Mouse (Mus musculus) layer of hippocampus, adult 11-12 months (tissue): ENCODE data around the gene Olfr669.
"Not testable (repeated sequence)": the region's sequence is repeated elsewhere in the genome, so short reads cannot be mapped to it uniquely, and the experiment has no call there.

Experiments
- DNase-seq: peaks from one replicate; pipeline ENCODE4 v3.0.0; 2022; ENCODE audit warnings: low spot score

The Olfr669 gene

DNA sequence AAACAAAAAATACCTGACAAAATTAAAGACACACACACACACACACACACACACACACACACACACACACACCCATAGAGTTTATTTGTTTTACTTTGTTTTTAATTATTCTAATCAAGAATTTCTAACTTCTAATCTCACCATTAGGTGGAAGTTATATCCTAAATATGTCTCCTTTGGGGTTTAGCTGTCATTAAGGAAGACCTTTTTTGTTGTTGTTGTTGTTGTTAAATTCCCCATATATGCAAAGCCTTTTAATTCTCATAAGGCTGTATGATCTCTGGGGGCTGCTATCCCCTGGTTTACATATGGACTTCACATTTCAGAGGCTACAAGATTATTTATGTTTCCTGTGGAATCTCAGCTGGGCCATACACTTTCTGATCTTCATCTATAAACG is at the start of gene Olfr669:
Gene Olfr669, plus strand, starts transcription at position 301 of the 400 bp plus-strand sequence.
- DNase-seq, result no peak

DNA sequence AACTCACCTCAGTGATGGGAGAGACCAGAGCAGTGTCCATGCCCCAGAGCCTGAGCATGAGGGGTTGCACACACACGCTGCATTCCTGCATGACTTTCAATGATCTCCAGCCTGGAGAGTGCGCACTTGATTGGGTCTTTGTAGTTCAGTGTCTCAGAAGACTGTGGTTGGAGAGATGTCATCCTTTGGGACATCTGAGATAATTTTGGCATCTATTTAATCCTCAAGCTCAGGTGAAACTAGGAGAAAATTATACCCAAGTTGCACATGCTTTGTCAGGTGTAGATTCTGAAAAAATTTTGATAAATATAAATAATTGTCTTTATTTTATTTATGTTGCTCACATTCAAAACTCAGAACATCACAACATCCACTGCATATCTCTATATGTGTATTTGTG is 38.2 kb upstream of the Olfr669 start, which contains the start of gene Olfr666:
Gene Olfr666, minus strand, starts transcription at position 101 of the 400 bp plus-strand sequence.
- DNase-seq, result no peak

DNA sequence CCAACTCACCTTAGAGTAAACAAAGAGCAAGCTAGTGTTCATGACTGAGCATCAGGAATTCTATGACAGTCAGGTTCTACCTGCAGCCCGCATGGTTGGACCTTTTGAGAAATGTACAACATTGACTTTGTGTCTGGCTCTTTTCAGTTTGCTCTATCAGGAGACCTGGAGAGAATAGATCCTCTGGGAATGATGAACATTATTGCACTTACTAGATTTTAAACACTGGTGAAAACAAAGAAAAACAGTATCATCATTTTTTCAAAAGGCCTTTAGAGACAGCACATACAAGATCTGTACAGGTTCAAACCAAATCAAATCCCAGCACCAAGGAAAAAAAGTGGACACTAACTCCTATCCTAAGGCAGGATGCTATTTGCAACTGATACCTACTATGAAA is 12.7 kb upstream of the Olfr669 start, which contains the start of gene Olfr667:
Gene Olfr667, minus strand, starts transcription at position 101 of the 400 bp plus-strand sequence.
- no peak for DNase-seq

DNA sequence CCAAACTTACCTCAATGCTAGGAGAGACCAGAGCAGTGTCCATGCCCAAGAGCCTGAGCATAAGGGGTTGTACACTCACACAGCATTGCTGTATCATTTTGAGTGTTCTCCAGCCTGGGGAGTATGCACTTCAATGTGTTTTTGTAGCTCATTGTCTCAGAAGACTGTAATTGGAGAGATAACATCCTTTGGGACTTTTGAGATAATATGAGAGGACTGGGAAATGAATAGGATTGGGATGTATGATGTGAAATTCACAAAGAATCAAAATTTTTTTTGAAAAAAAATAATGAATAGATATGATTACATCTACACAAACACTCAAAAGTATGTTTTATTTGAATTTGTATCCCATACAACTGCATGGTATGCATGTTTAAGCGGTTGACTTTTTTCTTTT is 6.1 kb upstream of the Olfr669 start, which contains the start of gene Olfr668:
Gene Olfr668, minus strand, starts transcription at position 101 of the 400 bp plus-strand sequence.
- DNase-seq, result no peak

DNA sequence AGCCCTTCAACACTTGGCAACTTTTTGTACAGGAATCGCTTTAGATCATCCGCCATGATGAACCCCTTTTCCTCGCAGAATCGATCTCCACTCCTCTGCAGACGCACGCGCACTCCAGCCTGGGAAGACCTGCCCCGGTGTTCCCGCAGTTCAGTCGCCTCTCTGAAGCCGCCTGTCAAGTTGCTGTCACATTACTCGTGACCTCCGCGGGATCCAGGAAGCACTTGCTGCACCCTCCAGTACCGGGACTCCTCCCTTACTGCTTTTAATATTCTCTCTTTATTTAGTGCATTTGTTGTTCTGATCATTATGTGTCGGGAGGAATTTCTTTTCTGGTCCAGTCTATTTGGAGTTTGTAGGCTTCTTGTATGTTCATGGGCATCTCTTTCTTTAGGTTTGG is 16.2 kb downstream of the Olfr669 start:
- DNase-seq, result not testable (repeated sequence)

DNA sequence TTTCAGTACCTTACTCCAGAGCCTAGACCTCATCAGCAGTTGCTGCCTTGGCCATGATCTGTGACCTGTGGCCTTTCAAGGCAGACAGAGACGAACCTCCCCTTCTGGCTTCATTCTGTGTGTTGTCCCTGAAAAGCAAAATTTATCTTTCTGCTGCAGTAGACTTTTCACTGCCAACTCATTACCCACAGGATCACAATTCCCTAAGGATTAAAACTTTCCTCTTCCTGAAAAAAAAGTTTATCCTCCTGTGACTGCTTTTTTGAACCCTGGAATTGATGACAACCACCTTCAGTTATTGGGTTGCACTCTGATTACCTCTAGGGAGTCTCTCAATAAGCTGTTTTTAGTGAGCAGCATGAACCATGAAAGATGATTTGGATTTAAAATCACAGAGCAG is 28.5 kb downstream of the Olfr669 start, which contains the start of gene Olfr670:
Gene Olfr670, minus strand, starts transcription at position 101 of the 400 bp plus-strand sequence.
- DNase-seq, result no peak

DNA sequence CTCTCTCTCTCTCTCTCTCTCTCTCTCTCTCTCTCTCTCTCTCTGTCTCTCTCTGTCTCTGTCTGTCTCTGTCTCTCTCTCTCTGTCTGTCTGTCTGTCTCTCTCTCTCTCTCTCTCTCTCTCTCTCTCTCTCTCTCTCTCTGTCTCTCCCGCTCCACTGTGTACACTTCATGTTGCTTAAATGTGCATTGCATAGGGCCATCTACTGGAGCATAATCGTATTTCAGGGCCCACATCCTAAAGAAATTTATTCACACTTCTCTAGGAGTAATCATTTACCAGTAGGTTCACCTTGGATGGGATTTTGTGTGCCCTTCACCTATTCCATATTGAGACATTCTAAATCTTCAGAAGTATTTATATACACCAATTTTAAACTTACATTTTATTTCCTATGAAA is 38.5 kb downstream of the Olfr669 start:
- not testable (repeated sequence) for DNase-seq

DNA sequence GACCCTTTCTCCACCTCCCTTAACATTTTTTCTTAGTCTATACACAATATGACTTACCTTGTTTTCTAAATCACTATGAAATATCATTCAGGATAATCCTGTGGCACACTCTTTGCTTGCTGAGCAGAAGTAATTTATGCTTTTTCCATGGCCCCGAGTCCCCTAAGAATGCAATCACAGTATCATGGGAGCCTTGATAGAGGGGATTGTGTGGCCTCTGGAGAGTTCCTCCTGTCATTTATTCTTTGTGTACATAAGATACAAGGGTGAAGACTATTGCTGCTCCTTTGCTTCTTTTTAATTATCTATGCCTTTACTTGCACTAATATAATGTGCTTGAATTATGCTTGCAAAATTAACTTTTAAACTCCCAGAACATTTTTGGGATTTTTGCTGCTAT is 45.0 kb downstream of the Olfr669 start, which contains the start of gene Olfr671:
Gene Olfr671, minus strand, starts transcription at position 101 of the 400 bp plus-strand sequence.
- no peak for DNase-seq
